Mouse (Mus musculus): ENCODE data around the gene Arfgap3.
"Not testable (repeated sequence)": the region's sequence is repeated elsewhere in the genome, so short reads cannot be mapped to it uniquely, and the experiment has no call there.

Arfgap3 gene

GRCm38 (mm10) chr15:83293706-83294645 lies 56.1 kb downstream of the Arfgap3 start:
- DNase-seq: no peak

- DNase-seq: no peak
These were observed 56.9 kb downstream of the Arfgap3 start for GRCm38 (mm10) chr15:83293144-83293543.

- DNase-seq: no peak
These were observed 57.6 kb downstream of the Arfgap3 start for GRCm38 (mm10) chr15:83292261-83293056.

GRCm38 (mm10) chr15:83290899-83291298 lies 59.1 kb downstream of the Arfgap3 start:
- DNase-seq: no peak

GRCm38 (mm10) chr15:83284828-83285227 lies 65.2 kb downstream of the Arfgap3 start:
- DNase-seq: no peak

GRCm38 (mm10) chr15:83282397-83282796 lies 67.7 kb downstream of the Arfgap3 start:
- no peak for DNase-seq

- DNase-seq: no peak
These were observed 68.7 kb downstream of the Arfgap3 start for GRCm38 (mm10) chr15:83281303-83281702.

- DNase-seq: no peak
These were observed 71.5 kb downstream of the Arfgap3 start for GRCm38 (mm10) chr15:83278579-83278978.

- peak; percentile 68 for DNase-seq
These were observed 72.6 kb downstream of the Arfgap3 start for GRCm38 (mm10) chr15:83277451-83277850.

- not testable (repeated sequence) for DNase-seq
These were observed 75.8 kb downstream of the Arfgap3 start for GRCm38 (mm10) chr15:83274237-83274636.

- DNase-seq: no peak
These were observed 77.0 kb downstream of the Arfgap3 start for GRCm38 (mm10) chr15:83273017-83273416.

GRCm38 (mm10) chr15:83271221-83271620 lies 78.8 kb downstream of the Arfgap3 start:
- DNase-seq: not testable (repeated sequence)

- DNase-seq: not testable (repeated sequence)
These were observed 80.1 kb downstream of the Arfgap3 start for GRCm38 (mm10) chr15:83269985-83270384.

GRCm38 (mm10) chr15:83268428-83268827 lies 81.6 kb downstream of the Arfgap3 start:
- DNase-seq: not testable (repeated sequence)

GRCm38 (mm10) chr15:83265269-83265668 lies 84.8 kb downstream of the Arfgap3 start:
- DNase-seq: no peak

- DNase-seq: no peak
These were observed 86.6 kb downstream of the Arfgap3 start for GRCm38 (mm10) chr15:83263405-83263804.

- no peak for DNase-seq
These were observed 92.1 kb downstream of the Arfgap3 start for GRCm38 (mm10) chr15:83257906-83258305.

- no peak for DNase-seq
These were observed 93.6 kb downstream of the Arfgap3 start for GRCm38 (mm10) chr15:83256491-83256890.

- DNase-seq: no peak
These were observed 94.1 kb downstream of the Arfgap3 start for GRCm38 (mm10) chr15:83255944-83256343.

GRCm38 (mm10) chr15:83255191-83255782 lies 94.8 kb downstream of the Arfgap3 start:
- DNase-seq: no peak

- no peak for DNase-seq
These were observed 95.5 kb downstream of the Arfgap3 start for GRCm38 (mm10) chr15:83254372-83255070.

GRCm38 (mm10) chr15:83252060-83252459 lies 98.0 kb downstream of the Arfgap3 start:
- no peak for DNase-seq

Measured in cerebellum, adult 9-11 months (tissue).